Mouse (Mus musculus) fibroblast of lung, adult 2 months (primary cell): ENCODE measurements around the gene Cln3.

Source experiments
- DNase-seq: peaks from one replicate; pipeline ENCODE4 v3.0.0-alpha.2; 2011; ENCODE audit warnings: low read depth

The Cln3 gene

DNA sequence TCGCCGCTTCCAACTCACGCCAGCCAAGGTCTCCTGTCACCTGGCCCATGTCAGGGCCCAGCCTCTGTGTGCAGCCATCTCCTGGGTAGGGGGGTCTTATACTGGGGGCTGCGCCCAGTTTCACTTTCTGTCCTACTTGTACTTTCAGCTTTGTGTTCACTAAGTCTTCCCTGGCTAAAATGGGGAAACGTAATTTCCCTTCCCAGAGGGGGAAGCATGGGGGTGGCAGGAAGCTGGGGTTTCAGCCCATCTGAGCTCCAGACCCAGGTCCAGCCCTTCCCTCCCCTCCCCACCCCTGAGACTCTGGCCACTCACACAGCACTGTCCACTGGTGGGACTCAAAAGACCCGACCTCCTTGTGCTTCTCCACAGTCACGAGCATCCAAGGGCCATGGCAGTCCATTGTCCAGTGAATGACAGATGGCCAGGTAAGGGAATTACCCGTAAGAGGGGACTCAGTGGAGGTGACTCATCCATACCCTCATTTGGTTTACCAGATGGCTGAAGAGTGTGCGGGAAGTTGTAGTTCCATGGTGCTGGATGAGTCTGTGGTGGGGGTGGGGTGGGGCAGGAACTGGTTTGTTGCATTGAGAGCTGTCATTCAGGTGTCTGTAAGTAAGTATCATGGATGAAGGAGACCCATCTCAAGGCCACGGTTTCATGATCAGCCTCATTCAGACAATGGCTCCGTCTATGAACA lies 9.4 kb upstream of the Cln3 start, which contains the start of gene Il27:
Gene Il27 (minus strand): TSS at position 80 of the 700 bp plus-strand sequence.
- no peak for DNase-seq

DNA sequence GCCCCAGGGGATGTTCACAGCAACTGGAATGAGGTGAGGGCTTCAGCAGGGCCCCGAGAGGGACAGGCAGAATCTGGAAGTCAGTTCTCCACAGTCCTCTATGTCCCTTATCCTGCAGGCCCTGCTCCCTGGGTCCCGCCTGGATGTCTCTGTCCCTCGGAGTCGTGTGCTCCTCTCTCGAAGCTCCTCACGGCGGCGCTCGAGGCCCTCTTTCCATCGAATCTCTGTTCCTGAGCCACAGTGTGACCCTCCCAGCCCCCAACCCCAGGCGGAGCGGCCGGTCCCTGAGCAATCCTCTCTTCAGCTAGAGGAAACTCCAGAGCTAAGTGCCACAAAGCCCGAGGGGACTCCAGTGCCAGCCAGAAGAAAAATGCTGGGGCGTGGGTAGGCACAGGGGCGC lies 2.2 kb upstream of the Cln3 start:
- DNase-seq, result no peak

DNA sequence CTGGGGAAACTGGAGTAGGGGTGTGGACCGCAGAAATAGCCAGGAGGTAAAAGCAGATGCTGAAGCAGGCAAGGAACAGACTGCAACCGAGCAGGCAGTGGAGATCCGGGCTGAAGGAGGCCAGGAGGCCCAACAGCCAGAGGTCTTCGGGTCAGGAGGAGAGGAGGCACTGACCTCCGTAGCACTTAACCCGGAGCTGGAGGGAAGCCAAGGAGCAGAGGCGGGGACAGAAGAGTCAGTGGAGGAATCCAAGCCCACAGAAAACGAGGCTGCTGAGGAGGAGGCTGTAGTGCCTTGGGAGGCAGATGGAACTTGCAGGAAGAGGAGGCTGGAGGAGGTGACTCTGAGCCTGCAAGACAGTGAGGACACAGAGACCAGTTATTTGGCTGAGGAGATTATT lies 1.2 kb upstream of the Cln3 start:
- no peak for DNase-seq

DNA sequence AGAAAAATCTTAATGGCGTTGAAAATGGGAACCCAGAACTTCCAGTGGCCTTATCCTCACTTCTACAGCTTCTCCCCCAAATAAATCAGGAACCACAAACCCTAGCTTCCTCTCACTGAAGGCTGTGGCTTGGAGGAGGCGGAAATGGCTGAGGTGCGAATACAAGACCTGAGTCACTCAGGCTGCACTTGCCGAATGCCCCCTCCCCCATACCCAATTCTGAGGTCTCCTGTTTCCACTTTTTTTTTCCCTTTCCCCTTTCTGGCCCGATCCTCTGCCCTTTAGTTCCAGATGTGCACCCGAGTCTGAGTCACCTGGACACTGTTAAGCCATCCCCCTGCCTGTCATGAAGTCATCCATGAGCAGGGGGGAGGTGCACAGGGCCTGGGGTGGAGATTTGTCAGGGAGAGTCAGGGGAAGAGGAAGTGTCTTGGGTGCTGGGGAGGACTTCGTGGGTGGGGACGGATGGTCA lies 1.1 kb downstream of the Cln3 start, which contains the start of gene Apobr:
Gene Apobr (plus strand): TSS at position 437 of the 472 bp plus-strand sequence.
- DNase-seq, result no peak

DNA sequence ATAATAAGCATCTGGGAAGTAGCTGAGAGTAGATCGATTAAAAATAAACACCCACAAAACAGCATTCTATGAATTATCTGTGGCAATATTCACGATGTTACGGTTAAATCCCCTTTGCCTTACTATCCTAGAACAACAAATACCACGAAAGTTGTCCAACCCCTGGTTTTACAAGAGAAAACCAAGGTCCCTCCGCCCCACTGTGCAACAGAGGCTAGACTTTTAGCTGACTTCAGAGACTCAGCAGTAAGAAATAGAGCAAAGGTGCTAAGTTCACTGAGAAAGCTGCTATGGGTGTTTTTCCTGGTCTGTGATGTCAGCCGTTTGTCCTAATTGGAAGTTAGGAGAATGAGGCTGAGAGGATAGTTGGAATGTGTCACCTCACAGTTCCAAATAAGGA lies 1.9 kb downstream of the Cln3 start:
- DNase-seq, result no peak

DNA sequence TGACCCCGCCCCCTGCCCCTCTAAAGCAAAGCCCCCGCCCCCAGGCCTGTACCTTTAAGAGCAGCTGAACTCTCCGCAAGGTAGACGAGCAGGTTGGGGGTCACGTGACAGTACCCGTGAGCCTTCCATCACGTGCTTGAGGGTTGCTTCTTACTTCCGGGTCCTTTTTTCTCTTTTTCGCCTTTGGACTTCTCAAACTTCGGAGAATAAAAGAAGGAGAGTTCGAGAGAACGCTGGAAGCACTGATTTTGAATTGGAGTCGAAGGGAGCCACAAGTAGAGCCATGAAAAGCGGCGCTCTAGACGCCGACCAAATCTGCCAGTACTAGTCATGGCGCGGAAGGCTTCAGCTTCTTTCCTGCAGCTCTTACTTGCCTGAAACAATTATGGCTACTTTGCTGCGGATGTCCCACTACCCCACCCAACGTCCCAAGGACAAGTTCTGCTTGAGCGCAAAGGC lies 2.3 kb downstream of the Cln3 start:
- peak; percentile 60 for DNase-seq

DNA sequence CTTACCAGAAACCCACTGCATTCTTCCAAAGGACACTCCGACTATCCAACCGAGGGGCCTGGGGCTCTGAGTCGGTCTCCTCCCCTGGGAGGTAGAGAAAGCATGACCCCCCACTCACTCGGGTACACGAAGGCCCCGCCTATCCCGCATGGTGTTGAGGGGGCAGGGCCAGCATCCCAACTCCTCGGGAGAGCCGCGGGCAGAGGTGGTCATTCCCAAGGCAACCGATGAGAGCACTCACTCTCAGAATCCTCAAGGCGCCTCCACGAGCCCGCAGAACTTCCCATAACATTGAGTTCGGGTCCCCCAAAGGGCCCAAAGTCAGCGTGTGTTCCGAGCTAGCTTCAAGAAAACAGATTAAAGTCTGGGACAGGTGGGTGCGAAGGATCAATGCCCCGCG lies 2.9 kb downstream of the Cln3 start:
- no peak for DNase-seq

DNA sequence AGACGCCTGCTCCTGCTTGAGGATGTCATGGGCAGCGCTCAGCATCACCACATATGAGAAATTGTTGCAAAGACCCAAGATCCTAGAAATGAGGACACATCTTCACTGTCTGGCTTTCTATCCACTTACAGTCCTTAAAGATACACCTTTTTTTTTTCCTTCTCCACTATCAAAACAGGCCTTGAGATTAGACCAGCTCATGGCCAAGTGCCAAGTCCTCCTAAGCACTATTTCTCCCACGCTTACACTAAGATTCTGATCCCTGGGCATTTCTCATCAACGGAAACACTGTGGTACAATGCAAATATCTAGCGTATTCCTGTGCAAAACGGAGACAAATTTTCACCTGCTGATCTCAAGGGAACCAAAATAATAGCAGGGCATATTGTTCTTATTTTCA lies 4.0 kb downstream of the Cln3 start:
- DNase-seq, result no peak

DNA sequence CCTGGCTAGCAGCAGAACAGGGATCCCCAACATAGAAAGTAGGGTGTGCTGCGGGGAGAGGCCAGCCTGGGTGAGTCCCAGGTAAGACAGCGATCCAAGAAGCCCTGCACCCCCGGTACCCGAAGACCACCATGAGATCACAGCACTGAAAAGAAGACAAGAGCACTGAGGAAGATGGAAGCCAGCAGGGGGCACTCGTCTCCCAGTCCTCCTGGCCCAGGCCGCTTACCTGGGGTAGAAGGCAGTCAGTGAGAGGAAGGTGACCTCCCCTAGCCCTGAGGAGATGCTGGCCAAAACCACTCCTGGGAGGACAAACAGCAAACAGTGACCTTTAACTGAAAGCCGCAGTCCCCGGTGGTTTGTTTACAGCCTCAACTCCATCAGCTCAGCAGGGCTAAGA lies 6.4 kb downstream of the Cln3 start:
- DNase-seq, result no peak

DNA sequence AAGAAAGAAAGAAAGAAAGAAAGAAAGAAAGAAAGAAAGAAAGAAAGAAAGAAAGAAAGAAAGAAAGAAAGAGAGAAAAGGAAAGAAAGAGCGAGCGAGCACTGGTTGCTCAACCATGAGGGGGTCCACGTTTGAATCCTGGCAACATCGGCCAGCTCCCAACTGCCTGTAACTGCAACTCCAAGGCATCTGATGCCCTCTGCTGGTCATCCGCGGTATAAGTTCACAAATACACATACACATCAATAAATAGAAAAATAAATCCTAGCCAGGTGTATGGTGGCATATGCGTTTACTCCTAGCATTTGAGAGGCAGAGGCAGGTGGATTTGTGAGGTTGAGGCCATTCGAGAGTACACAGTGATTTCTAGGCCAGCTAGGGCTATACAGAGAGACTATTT lies 8.7 kb downstream of the Cln3 start:
- no peak for DNase-seq

DNA sequence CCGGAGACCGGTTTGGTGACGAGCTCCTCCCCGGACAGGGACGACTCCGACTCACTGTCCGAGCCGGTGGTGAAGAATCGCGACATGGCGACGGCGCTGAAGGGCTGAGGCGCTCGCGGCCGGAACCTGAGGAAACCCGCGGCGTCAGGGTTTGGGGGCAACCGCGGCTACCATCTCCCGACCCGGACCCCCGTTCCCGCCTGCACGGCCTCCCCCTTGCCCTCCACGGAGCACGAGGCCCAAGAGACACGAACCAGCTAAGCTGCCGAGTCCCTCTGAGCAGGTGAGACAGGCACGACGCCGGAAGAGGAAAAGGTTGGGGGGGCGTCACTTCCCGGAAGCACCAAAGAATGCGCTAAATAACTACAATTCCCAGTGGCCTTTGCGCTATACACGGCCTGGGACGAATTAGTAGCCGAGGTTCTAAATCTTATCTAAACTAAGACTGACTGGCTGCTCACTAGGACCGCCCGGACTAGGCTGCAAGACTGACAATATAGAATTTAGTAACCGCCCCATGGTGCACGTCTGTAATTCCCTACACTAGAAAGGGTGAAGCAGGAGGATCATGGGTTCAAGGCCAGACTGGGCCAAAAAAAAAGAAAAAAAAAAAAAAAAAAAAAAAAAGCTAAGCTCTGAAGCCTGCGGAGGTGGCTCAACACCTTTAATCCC lies 19.4 kb downstream of the Cln3 start, which contains the start of gene Eif3c:
Gene Eif3c (minus strand): TSS at position 318 of the 672 bp plus-strand sequence.
- DNase-seq, result peak; percentile 73

DNA sequence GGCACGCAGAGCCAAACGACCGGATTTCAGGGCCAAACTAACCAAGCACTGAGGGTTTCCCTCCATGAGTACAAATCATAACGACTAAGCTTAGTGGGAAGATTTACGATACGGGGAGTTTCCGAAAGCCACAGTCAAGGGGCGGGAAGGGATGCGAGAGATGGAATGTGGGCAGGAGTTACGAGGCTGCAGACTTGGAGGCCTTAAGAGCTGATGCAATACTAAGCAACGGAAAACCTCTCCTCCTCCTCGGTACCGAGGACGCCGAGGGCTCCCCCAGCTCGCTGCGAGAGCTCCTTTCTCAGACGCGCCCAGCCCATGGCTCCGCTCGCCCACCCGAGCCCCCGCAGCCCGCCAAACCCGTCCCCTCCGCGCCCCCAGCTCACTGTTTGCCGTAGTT lies 19.9 kb downstream of the Cln3 start:
- DNase-seq, result peak; percentile 65

DNA sequence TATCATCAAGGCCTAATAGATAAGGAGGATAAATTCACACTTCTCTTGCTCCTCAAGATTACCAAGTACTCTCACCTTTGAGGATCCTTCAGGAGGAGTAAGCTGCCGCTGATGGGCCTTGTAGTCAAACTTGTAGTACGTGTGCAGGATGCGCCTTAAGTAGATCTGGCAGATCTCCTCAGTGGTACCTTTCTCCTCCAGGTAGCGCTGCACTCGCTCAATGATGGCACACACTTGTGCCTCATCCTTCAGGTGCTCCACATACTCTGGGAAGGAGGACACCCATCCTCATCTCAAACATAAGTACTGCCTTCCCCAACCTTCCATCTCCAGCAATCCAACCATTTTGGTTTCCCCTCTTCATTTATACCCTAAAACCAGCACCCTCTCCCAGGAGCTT lies 29.0 kb downstream of the Cln3 start:
- DNase-seq, result no peak

DNA sequence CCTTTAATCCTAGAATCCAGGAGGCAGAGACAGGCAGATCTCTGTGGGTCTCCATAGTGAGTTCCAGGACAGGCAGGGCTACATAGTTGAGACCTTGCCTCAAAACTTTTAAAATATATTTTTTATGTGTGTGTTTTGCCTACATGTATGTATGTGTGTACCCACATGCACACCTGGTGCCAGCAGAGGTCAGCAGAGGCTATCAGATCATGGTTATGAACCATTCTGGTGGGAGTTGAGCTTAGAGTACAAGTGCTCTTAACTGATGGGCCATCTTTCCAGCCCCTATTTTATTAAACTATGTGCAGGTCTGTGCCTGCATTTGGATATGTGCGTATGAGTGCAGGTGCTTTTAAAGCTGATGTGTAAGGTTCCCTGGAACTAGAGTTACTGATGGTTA lies 30.8 kb downstream of the Cln3 start:
- no peak for DNase-seq

DNA sequence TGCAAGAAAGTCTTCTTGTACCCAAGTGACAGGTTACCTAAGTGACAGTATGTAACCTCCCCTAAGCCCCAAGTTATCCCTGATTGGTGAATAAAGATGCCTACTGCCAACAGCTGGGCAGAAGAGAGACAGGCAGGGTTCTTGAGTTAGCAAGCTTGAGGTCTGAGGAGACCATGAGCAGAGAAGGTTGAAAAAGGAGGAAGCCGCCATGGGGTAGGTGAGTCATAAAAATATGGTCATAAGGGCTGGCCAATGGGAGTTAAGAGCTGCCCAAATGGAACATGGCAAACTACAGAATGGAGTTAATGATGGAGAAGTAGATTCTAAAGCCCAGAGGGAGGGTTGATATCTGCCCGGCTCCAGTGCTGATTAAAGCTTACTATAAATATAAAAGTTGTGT lies 40.0 kb downstream of the Cln3 start:
- DNase-seq, result no peak

DNA sequence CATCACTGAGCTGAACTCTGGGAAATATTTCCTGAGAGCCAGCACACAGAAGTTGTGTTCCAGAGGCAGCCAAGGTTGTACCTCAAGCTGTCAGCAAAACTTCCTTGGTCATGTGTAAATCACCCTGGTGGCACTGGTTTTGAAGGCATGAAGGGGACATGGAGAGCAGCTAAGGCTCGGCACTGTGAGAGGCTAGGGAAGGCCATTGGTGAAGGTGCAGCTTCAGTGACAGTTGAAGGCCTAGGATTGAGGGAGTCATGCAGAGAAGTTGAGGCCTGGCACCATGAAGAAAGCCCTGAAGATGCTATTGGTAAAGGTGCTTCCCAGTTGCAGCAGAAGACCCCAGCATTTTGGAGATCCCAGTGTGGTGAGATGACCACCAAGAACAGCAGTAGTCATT lies 44.0 kb downstream of the Cln3 start:
- DNase-seq, result no peak

DNA sequence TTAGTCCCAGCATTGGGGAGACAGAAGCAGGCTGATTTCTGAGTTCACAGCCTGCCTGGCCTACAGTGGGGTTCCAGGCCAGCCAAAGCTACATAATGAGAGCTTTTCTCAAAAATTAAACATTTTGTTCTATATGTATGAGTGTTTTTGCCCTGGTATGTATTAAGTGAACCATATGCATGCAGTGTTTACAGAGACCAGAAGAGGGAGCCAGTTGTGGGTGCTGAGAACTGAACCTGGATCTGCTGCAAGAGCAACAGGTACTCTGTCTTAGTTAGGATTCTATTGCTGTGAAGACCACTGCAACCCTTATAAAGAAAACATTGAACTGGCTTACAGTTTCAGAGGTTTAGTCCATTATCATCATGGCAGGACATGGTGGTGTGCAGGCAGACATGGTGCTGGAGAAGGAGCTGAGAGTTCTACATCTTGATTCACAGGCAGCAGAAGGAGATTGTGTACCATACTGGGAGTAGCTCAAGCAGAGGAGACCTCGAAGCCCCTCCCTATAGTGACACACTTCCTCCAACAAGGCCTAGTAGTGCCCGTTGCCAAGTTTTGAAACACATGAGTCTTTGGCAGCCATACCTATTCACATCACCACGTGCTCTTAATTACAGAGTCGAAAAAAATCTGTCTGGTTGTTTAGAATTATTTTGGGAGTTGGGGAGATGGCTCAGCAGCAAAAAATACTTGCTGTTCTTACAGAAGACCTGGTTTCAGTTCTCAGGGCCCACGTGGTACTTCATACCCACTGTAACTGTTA lies 47.6 kb downstream of the Cln3 start:
- DNase-seq, result peak; percentile 44

DNA sequence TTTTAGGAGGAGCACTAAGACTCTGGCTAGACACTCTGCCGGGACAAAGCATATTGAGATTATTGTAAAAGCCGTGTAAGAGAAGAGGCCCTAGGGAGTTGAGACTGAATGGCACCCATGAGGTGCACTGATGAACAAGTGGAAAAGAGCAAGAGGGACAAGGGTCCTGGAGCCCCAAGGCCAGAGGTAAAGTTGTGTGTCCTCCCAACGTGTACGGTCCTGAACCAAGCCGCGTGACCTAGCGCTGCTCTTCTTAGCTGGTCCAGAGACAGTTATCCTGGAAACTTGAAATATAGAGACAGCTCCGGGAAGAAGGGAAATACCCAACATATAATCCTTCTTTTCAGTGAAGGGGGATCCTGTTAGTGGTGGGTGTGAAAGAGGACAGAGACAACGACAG lies 49.2 kb downstream of the Cln3 start:
- no peak for DNase-seq

DNA sequence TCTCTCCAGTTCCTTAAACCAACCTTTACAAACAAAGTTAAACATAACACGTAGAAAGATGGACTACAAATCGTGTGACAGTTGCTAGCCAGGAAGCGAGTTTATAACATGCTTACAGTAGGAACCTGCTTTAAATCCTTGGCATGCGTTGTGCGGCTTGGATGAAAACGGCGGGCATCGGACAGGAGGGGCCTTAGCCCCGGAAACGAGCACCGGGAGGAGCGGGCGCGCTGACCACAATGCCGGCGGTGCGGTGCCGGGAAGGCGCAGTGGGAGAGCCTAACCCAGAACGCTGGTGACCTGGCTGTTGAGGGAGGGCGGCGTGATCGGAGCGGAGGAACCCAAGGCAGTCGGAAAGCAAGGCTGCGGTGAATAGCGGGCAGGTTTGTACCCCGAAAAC lies 49.9 kb downstream of the Cln3 start:
- no peak for DNase-seq

DNA sequence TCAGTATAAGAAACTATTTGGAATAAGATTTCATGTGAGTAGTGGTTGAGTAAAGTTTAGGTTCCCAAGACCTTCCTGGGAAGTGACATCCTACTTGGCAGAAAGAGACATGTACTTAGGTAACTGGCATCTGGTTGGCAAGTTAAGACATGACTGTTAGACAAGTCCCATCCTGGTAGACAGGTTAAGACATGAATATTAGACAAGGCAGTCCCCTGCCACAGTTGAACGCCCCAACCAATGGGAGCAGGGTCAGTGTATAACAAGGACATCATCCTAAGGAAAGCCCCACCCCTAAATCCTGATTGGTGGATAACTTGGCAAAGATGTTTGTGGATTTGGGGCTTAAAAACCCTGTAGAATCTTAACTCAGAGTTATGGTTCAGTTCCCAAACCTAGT lies 52.2 kb downstream of the Cln3 start:
- no peak for DNase-seq

DNA sequence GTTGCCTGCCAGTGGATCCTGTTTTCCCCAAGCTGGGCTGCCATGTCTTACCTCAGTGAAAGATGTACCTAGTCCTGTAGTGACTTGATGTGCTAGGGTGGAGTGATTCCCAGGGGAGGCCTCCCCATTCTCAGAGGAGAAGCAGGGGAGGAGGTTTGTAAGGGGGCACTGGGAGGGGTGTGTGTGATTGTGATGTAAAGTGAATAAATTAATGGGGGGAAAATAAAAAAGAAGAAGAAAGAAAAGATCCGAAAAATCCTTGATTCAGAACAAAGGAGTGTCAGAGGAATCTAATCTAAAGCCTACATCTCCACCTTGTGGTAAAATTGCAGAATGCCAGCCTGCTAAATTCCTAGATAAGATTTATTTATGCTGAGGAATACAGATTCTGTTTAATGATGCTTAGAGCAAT lies 57.4 kb downstream of the Cln3 start:
- DNase-seq, result no peak

DNA sequence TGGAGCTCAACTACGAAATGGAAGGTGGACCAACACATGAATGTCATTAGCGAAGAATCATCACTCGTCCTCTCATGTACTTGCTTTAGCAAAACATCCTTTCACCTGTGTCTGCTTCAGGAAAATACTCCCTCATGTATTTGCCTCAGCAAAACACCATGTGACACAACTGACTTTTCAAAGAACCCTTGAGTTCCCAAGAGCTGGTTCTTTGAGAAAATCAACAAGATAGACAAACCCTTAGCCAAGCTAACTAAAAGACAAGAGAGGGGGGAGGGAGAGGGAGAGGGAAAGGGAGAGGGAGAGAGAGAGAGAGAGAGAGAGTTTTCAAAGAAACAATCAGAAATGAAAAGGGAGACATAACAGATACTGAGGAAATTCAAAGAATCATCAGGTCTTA lies 62.3 kb downstream of the Cln3 start:
- no peak for DNase-seq
